Mouse (Mus musculus): ENCODE measurements around the gene Fam186b.

GRCm38 (mm10) chr15:99278271-99278670, 17.4 kb downstream of the Fam186b start:
- TF ChIP-seq CTCF (IDR thresholded peaks at IDR 0.05; ENCODE audit: low read depth) (no peak), EP300 (IDR thresholded peaks at IDR 0.05; ENCODE audit: low read depth) (no peak)
